Comparison of ENCODE assay signal across 8 mouse cellular contexts in the genomic region with DNA sequence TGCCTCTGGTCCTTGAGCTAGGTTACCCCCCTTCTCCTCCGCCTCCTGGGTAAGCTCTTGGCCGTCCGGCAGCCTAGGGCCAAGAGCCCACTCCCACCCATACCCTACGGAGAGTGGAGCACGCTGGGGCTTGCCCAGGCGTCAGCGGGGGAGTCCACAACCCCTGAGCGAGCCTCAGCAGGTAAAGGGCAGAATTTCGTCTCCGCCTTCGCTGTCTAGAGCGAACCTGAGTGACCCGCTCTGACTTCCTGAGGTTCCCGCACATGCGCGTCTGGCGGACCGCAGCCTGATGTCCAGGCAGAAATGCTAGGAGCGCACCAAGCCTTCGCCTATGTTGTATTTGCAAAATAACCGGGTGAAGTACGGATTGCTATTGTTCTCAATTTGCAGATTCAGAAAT. TPM values are rescaled to one million over a fixed set of nuclear protein-coding genes. Genes with fewer than 3 reads are reported as not detected.
DNase-seq lines count a peak whose midpoint lies in the region; ATAC-seq lines count a peak whose summit lies in the region.

No protein-coding gene starts in this region.

- ATAC-seq in kidney, embryonic 15.5 days (replicated peaks; ENCODE audit: low FRiP score) = 0 out of 2 replicates have a peak, but pooled peaks have one; percentile 11
- ATAC-seq in embryonic facial prominence, embryonic 11.5 days (replicated peaks; ENCODE audit: insufficient number of reproducible peaks, low FRiP score, low TSS enrichment, low read depth) = no peak
- peak; percentile 18; the same call in 1 of the 2 replicates for ATAC-seq in hindbrain, embryonic 12.5 days (ENCODE audit: low FRiP score)
- no peak for ATAC-seq in midbrain, embryonic 12.5 days (ENCODE audit: low FRiP score, low read depth)

- peaks cover 53% of the 10 kb centered on the region for H3K4me1 ChIP-seq in kidney, embryonic 15.5 days
- peaks cover 6% of the 10 kb centered on the region; the same call in 1 of the 2 replicates for H3K4me1 ChIP-seq in embryonic facial prominence, embryonic 11.5 days (ENCODE audit: control insufficient read depth, insufficient read depth, low read length)
- H3K4me1 ChIP-seq in hindbrain, embryonic 12.5 days = peaks cover 33% of the 10 kb centered on the region
- peaks cover 23% of the 10 kb centered on the region for H3K4me1 ChIP-seq in midbrain, embryonic 12.5 days

- 11% methylated on average over 22 of the region's 22 CpGs for WGBS in kidney, embryonic 15.5 days
- WGBS in embryonic facial prominence, embryonic 11.5 days = 9% methylated on average over 22 of the region's 22 CpGs
- 15% methylated on average over 22 of the region's 22 CpGs for WGBS in hindbrain, embryonic 12.5 days
- WGBS in midbrain, embryonic 12.5 days = 13% methylated on average over 22 of the region's 22 CpGs

- H3K9me3 ChIP-seq in kidney, embryonic 15.5 days (replicated peaks) = no peaks in the 10 kb centered on the region
- H3K9me3 ChIP-seq in embryonic facial prominence, embryonic 11.5 days (replicated peaks; ENCODE audit: control insufficient read depth, low read length) = no peaks in the 10 kb centered on the region
- H3K9me3 ChIP-seq in hindbrain, embryonic 12.5 days (replicated peaks) = no peaks in the 10 kb centered on the region
- no peaks in the 10 kb centered on the region for H3K9me3 ChIP-seq in midbrain, embryonic 12.5 days

- DNase-seq in kidney, adult 9 months = no peak
- peak; percentile 19 for DNase-seq in embryonic facial prominence, embryonic 11.5 days (ENCODE audit: low spot score)
- no peak for DNase-seq in frontal cortex, postnatal 10 days (ENCODE audit: low spot score in 2 of 2)
- DNase-seq in right cerebral cortex, postnatal 10 days (ENCODE audit: low spot score in 2 of 2) = no peak
- no peak for DNase-seq in cerebellum, adult 9-11 months

- peak overlapping the region; percentile 64 for H3K4me2 ChIP-seq in kidney, embryonic 15.5 days
- H3K4me2 ChIP-seq in embryonic facial prominence, embryonic 11.5 days (ENCODE audit: low read depth, low read length) = peak overlapping the region; percentile 14
- H3K4me2 ChIP-seq in hindbrain, embryonic 12.5 days (replicated peaks) = peak overlapping the region; percentile 46
- peak overlapping the region; percentile 42 for H3K4me2 ChIP-seq in midbrain, embryonic 12.5 days (replicated peaks)

- no peak overlapping the region for H3K27ac ChIP-seq in kidney, embryonic 15.5 days
- H3K27ac ChIP-seq in embryonic facial prominence, embryonic 11.5 days (replicated peaks; ENCODE audit: low read depth, low read length) = no peak overlapping the region
- H3K27ac ChIP-seq in hindbrain, embryonic 12.5 days = no peak overlapping the region
- H3K27ac ChIP-seq in midbrain, embryonic 12.5 days (replicated peaks) = no peak overlapping the region

- no peaks in the 10 kb centered on the region for H3K36me3 ChIP-seq in kidney, embryonic 15.5 days
- H3K36me3 ChIP-seq in embryonic facial prominence, embryonic 11.5 days (replicated peaks; ENCODE audit: control insufficient read depth, insufficient read depth, low read depth, low read length) = no peaks in the 10 kb centered on the region
- no peaks in the 10 kb centered on the region for H3K36me3 ChIP-seq in hindbrain, embryonic 12.5 days
- no peaks in the 10 kb centered on the region for H3K36me3 ChIP-seq in midbrain, embryonic 12.5 days

- 0 out of 2 replicates have a peak overlapping the region, but pooled peaks have one; percentile 18 for H3K9ac ChIP-seq in kidney, embryonic 15.5 days
- no peak overlapping the region for H3K9ac ChIP-seq in embryonic facial prominence, embryonic 11.5 days (replicated peaks; ENCODE audit: low read length)
- H3K9ac ChIP-seq in hindbrain, embryonic 12.5 days = no peak overlapping the region; the same call in 1 of the 2 replicates
- 0 out of 2 replicates have a peak overlapping the region, but pooled peaks have one; percentile 28 for H3K9ac ChIP-seq in midbrain, embryonic 12.5 days (replicated peaks)

- H3K4me3 ChIP-seq in kidney, embryonic 15.5 days (replicated peaks) = peak overlapping the region; percentile 31
- H3K4me3 ChIP-seq in embryonic facial prominence, embryonic 11.5 days (ENCODE audit: low read depth, low read length) = peak overlapping the region; percentile 9
- peak overlapping the region; percentile 17 for H3K4me3 ChIP-seq in hindbrain, embryonic 12.5 days
- peak overlapping the region; percentile 19 for H3K4me3 ChIP-seq in midbrain, embryonic 12.5 days

- H3K27me3 ChIP-seq in kidney, embryonic 15.5 days = peaks cover 84% of the 10 kb centered on the region
- H3K27me3 ChIP-seq in embryonic facial prominence, embryonic 11.5 days (ENCODE audit: control insufficient read depth, insufficient read depth, low read length) = peaks cover 52% of the 10 kb centered on the region
- H3K27me3 ChIP-seq in hindbrain, embryonic 12.5 days = peaks cover 78% of the 10 kb centered on the region
- peaks cover 86% of the 10 kb centered on the region for H3K27me3 ChIP-seq in midbrain, embryonic 12.5 days

RNA-seq across cellular contexts. Expression of a gene that starts 6.2 kb away (rescaled TPM):
- polyA plus RNA-seq in kidney, embryonic 15.5 days (2015; fragmentation: Nextera tagmentation; extraction: Ambion mirVana) = 0.12 and 0.14 TPM in 2 replicates
- 0.15 TPM in 1 of 2 replicates, not detected in the other for polyA plus RNA-seq in embryonic facial prominence, embryonic 11.5 days (2014; fragmentation: Nextera tagmentation; extraction: Ambion mirVana)
- not detected in 2 replicates for polyA plus RNA-seq in hindbrain, embryonic 12.5 days (2016; fragmentation: Nextera tagmentation; extraction: Ambion mirVana)
- not detected in 2 replicates for polyA plus RNA-seq in midbrain, embryonic 12.5 days (2016; fragmentation: Nextera tagmentation; extraction: Ambion mirVana)

RNA-seq across cellular contexts. Expression of a gene that starts 45.0 kb away (rescaled TPM):
- 113 and 122 TPM in 2 replicates for polyA plus RNA-seq in kidney, embryonic 15.5 days (2015; fragmentation: Nextera tagmentation; extraction: Ambion mirVana)
- 175 and 179 TPM in 2 replicates for polyA plus RNA-seq in embryonic facial prominence, embryonic 11.5 days (2014; fragmentation: Nextera tagmentation; extraction: Ambion mirVana)
- polyA plus RNA-seq in hindbrain, embryonic 12.5 days (2016; fragmentation: Nextera tagmentation; extraction: Ambion mirVana) = 101 TPM in 2 replicates
- 124 and 132 TPM in 2 replicates for polyA plus RNA-seq in midbrain, embryonic 12.5 days (2016; fragmentation: Nextera tagmentation; extraction: Ambion mirVana)

RNA-seq across cellular contexts. Expression of a gene that starts 55.4 kb away (rescaled TPM):
- polyA plus RNA-seq in kidney, embryonic 15.5 days (2015; fragmentation: Nextera tagmentation; extraction: Ambion mirVana) = 3.0 and 3.5 TPM in 2 replicates
- 3.5 and 5.7 TPM in 2 replicates for polyA plus RNA-seq in embryonic facial prominence, embryonic 11.5 days (2014; fragmentation: Nextera tagmentation; extraction: Ambion mirVana)
- polyA plus RNA-seq in hindbrain, embryonic 12.5 days (2016; fragmentation: Nextera tagmentation; extraction: Ambion mirVana) = 9.4 and 10.3 TPM in 2 replicates
- polyA plus RNA-seq in midbrain, embryonic 12.5 days (2016; fragmentation: Nextera tagmentation; extraction: Ambion mirVana) = 5.8 and 7.5 TPM in 2 replicates

Comparison
In these comparisons a context has a peak if more than half of its experiments do, and no peak if none do; other contexts are left out.
1. ATAC-seq: peak in kidney, embryonic 15.5 days (single experiment) and hindbrain, embryonic 12.5 days (single experiment); none in embryonic facial prominence, embryonic 11.5 days (single experiment) and midbrain, embryonic 12.5 days (single experiment).
2. H3K4me2 ChIP-seq: peak in every context shown above with its lines; median percentile 64 in kidney, embryonic 15.5 days; 46 in hindbrain, embryonic 12.5 days; 42 in midbrain, embryonic 12.5 days; 14 in embryonic facial prominence, embryonic 11.5 days.
3. H3K9ac ChIP-seq: peak in kidney, embryonic 15.5 days (single experiment) and midbrain, embryonic 12.5 days (single experiment); none in embryonic facial prominence, embryonic 11.5 days (single experiment) and hindbrain, embryonic 12.5 days (single experiment).
4. Peak in every context shown above with its lines, with median percentiles within 50 percentile points of each other: H3K4me3 ChIP-seq.